ENCODE assay signal across 12 mouse cellular contexts in genomic region chr7:98690831-98691230, GRCm38 (mm10). TPM values are rescaled to one million over a fixed set of nuclear protein-coding genes. Genes with fewer than 3 reads are reported as not detected.
DNase-seq lines count a peak whose midpoint lies in the region; ATAC-seq lines count a peak whose summit lies in the region.
"Had no signal": no experiment of that assay in that cellular context is flagged by ENCODE, and none has a peak within 500 bp of the region (broad histone marks: within the 10 kb centered on the region; RNA-seq: fewer than 3 reads in every experiment).

No protein-coding gene starts in this region.

- H3K36me3 ChIP-seq in limb, embryonic 15.5 days: no peaks in the 10 kb centered on the region
- H3K36me3 ChIP-seq: embryonic facial prominence, embryonic 15.5 days; heart, embryonic 10.5 days; hindbrain, embryonic 15.5 days had no signal

- H3K27ac ChIP-seq in limb, embryonic 15.5 days: peak overlapping the region; percentile 50; the same call in 1 of the 2 replicates
- H3K27ac ChIP-seq: embryonic facial prominence, embryonic 15.5 days; heart, embryonic 10.5 days; hindbrain, embryonic 15.5 days had no signal

- no peaks in the 10 kb centered on the region for H3K9me3 ChIP-seq in limb, embryonic 15.5 days
- H3K9me3 ChIP-seq: embryonic facial prominence, embryonic 15.5 days; heart, embryonic 10.5 days; hindbrain, embryonic 15.5 days had no signal

- intact Hi-C loops in left cerebral cortex, postnatal 14 days (cut with DNase I): loop anchor here (10.0 kb wide), 1 partner anchor 206 kb away; the partner anchor contains the start of gene Lrrc32

- ATAC-seq in common myeloid progenitor, adult 5-6 weeks (replicated peaks; ENCODE audit: low read depth, poor library complexity, severe bottlenecking): peak; percentile 49
- ATAC-seq in limb, embryonic 15.5 days (ENCODE audit: insufficient number of reproducible peaks, low FRiP score, low TSS enrichment, low read depth): peak; percentile 74
- ATAC-seq: activated CD4-positive, CD25-positive, alpha-beta regulatory T cell, adult 4 months had no signal

- peaks cover 33% of the 10 kb centered on the region for H3K4me1 ChIP-seq in limb, embryonic 15.5 days
- H3K4me1 ChIP-seq: hindbrain, embryonic 15.5 days had no signal

- H3K4me3 ChIP-seq in limb, embryonic 15.5 days: no peak overlapping the region
- H3K4me3 ChIP-seq: embryonic facial prominence, embryonic 15.5 days; heart, embryonic 10.5 days; hindbrain, embryonic 15.5 days had no signal

- no peak overlapping the region for H3K9ac ChIP-seq in limb, embryonic 15.5 days
- H3K9ac ChIP-seq: embryonic facial prominence, embryonic 15.5 days; hindbrain, embryonic 15.5 days had no signal

- DNase-seq in kidney, postnatal 10 days: peak; percentile 25
- DNase-seq in kidney, adult 8-10 months: no peak
- peak; percentile 77 for DNase-seq in 416B (ENCODE audit: low read depth)
- DNase-seq in left cerebral cortex, postnatal 14 days (ENCODE audit: low spot score in 2 of 2): no peak
- no peak for DNase-seq in adrenal gland, postnatal 10 days
- no peak for DNase-seq in B cell, adult 2 months

- 2% methylated on average over 3 of the region's 3 CpGs for WGBS in limb, embryonic 15.5 days

- H3K4me2 ChIP-seq in limb, embryonic 15.5 days: no peak overlapping the region
- H3K4me2 ChIP-seq: embryonic facial prominence, embryonic 15.5 days; hindbrain, embryonic 15.5 days had no signal

- H3K27me3 ChIP-seq in limb, embryonic 15.5 days: no peaks in the 10 kb centered on the region
- H3K27me3 ChIP-seq: embryonic facial prominence, embryonic 15.5 days; hindbrain, embryonic 15.5 days had no signal

RNA-seq across cellular contexts. Expression of gene Thap12, which starts 12.1 kb away (rescaled TPM):
- total RNA-seq in common myeloid progenitor, adult 5-6 weeks (2017): 95.8 and 101 TPM in 2 replicates
- 49.9 and 57.0 TPM in 2 replicates for polyA plus RNA-seq in limb, embryonic 15.5 days (2015; fragmentation: Nextera tagmentation; extraction: Ambion mirVana)
- total RNA-seq in left cerebral cortex, postnatal 14 days (2021): 10 to 100 TPM; 60.5 to 61.1 TPM
- 10 to 100 TPM; 61.3 to 62.6 TPM for total RNA-seq in adrenal gland, postnatal 10 days (2021)

RNA-seq across cellular contexts. Expression of gene Emsy, which starts 34.2 kb away (rescaled TPM):
- 30.3 and 46.6 TPM in 2 replicates for total RNA-seq in common myeloid progenitor, adult 5-6 weeks (2017)
- polyA plus RNA-seq in limb, embryonic 15.5 days (2015; fragmentation: Nextera tagmentation; extraction: Ambion mirVana): 23.8 and 25.5 TPM in 2 replicates
- total RNA-seq in left cerebral cortex, postnatal 14 days (2021): 10 to 100 TPM; 55.0 to 61.1 TPM
- 10 to 100 TPM; 29.0 to 31.1 TPM for total RNA-seq in adrenal gland, postnatal 10 days (2021)

Comparison
In these comparisons a context has a peak if more than half of its experiments do, and no peak if none do; other contexts are left out.
1. DNase-seq: peak in kidney, postnatal 10 days (single experiment) and 416B (single experiment); none in kidney, adult 8-10 months (0 of 2), left cerebral cortex, postnatal 14 days (0 of 2), adrenal gland, postnatal 10 days (single experiment) and B cell, adult 2 months (0 of 2).